Mouse (Mus musculus) intestine, postnatal 0 days (tissue): Measurements from ENCODE around the gene Fat1. TPM values are rescaled to one million over a fixed set of nuclear protein-coding genes. Genes with fewer than 3 reads are reported as not detected.

Experiments used
- ATAC-seq: fragments of 200-750 bp; cut with Nextera tagmentation; 2 replicates; pipeline ENCODE4 v1.8.0; 2017; ENCODE audit warnings: mild to moderate bottlenecking, moderate TSS enrichment, moderate library complexity
- H3K27ac ChIP-seq: fragments of 300-500 bp; sonication (generic); 2 replicates; pipeline ENCODE4 v1.5.1; 2014; ENCODE audit warnings: mild to moderate bottlenecking, low read depth, low read length, moderate library complexity
- H3K27me3 ChIP-seq: fragments of 300-500 bp; sonication (generic); replicated peaks from 2 replicates; pipeline ENCODE4 v1.6.1; 2014; ENCODE audit warnings: low read length, mixed read lengths; ENCODE audit not compliant: control insufficient read depth, insufficient read depth
- H3K36me3 ChIP-seq: fragments of 300-500 bp; sonication (generic); 2 replicates; pipeline ENCODE4 v1.6.1; 2014; ENCODE audit warnings: mild to moderate bottlenecking, moderate library complexity; ENCODE audit not compliant: control insufficient read depth, insufficient read depth
- H3K4me1 ChIP-seq: fragments of 300-500 bp; sonication (generic); replicated peaks from 2 replicates; pipeline ENCODE4 v1.6.1; 2014; ENCODE audit warnings: antibody characterized with exemption, low read length, mixed read lengths; ENCODE audit not compliant: control insufficient read depth, insufficient read depth
- H3K4me2 ChIP-seq: fragments of 300-500 bp; sonication (generic); replicated peaks from 2 replicates; pipeline ENCODE4 v1.6.1; 2014; ENCODE audit warnings: low read depth, mild to moderate bottlenecking, moderate library complexity
- H3K4me3 ChIP-seq: fragments of 300-500 bp; sonication (generic); 2 replicates; pipeline ENCODE4 v1.5.1; 2014; ENCODE audit warnings: low read depth, low read length
- H3K9ac ChIP-seq: fragments of 300-500 bp; sonication (generic); 2 replicates; pipeline ENCODE4 v1.6.1; 2014; ENCODE audit warnings: mild to moderate bottlenecking, low read depth, low read length
- H3K9me3 ChIP-seq: fragments of 300-500 bp; sonication (generic); 2 replicates; pipeline ENCODE4 v1.6.1; 2016; ENCODE audit warnings: mixed run types; ENCODE audit not compliant: control insufficient read depth
- CTCF ChIP-seq: sonication (generic); IDR thresholded peaks from 2 replicates; pipeline ENCODE4 v1.5.1; 2016; ENCODE audit warnings: low read depth, mild to moderate bottlenecking, control low read depth, antibody characterized with exemption, moderate library complexity
- WGBS: fragments of 180-500 bp; shearing (Covaris S2); extraction: QIAGEN DNeasy Blood & Tissue Kit; methylation state at CpG from one replicate; pipeline ENCODE4 v1.1.7; 2014; 5-methylcytosine and 5-hydroxymethylcytosine counted together
- polyA plus RNA-seq: library from polyadenylated mRNA; unstranded; fragments of >200 nt; fragmentation: Nextera tagmentation; extraction: Ambion mirVana; gene quantifications from 2 replicates; pipeline ENCODE4 v1.2.1, GENCODE M21; 2015

Fat1 gene
- polyA plus RNA-seq, 1 experiment from 2014 or later = 10.4 TPM

DNA sequence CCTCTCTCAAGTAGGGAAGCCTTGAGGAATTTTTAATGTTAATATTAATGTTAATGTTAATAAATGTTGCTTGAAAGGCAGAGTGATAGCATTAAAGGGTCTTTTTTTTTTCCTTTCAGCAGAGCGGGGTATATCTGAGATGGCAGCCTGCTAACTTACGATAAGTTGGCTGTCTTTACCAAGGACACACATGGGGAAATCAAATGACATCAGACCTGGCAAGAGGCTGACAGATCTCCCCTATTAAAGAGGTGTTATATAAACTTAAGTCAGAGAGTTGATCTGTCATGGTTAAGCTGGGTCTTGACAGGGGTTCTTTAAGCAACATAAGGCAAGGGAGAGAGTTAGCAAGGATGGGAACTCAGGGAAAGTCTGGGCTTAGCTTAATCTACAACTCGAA lies 145.6 kb downstream of the Fat1 start:
- no peak overlapping the region for H3K4me3 ChIP-seq
- no peak overlapping the region for H3K4me2 ChIP-seq
- H3K9ac ChIP-seq = no peak overlapping the region
- no peaks in the 10 kb centered on the region for H3K9me3 ChIP-seq
- no peak for TF ChIP-seq CTCF
- ATAC-seq = no peak
- no peak overlapping the region for H3K27ac ChIP-seq
- no peaks in the 10 kb centered on the region for H3K4me1 ChIP-seq
- H3K27me3 ChIP-seq = no peaks in the 10 kb centered on the region
- H3K36me3 ChIP-seq = no peaks in the 10 kb centered on the region
- 81% methylated on average over 3 of the region's 3 CpGs for WGBS

DNA sequence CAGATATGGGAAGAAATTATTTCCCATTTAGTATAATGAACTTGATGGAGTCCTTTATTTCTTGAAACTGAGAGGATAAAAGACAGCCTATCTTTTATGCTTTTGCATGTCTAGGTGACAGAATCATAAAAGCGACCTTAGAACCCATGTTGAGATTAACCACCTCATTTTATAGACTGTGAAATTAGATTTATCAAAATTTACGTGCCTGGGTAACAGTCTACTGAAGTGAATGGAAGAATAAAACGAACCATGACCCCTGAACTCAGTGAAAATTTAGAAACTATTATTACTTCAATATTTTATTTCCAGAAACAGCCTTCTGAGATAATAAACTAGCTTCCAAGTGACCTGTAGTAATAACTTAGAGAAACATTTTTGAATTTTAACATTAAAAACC lies 158.4 kb downstream of the Fat1 start:
- Histone ChIP-seq H3K4me1 (no peaks in the 10 kb centered on the region), H3K4me3 (no peak overlapping the region), H3K27me3 (no peaks in the 10 kb centered on the region), H3K27ac (no peak overlapping the region), H3K9me3 (no peaks in the 10 kb centered on the region), H3K9ac (no peak overlapping the region), H3K4me2 (no peak overlapping the region), H3K36me3 (no peaks in the 10 kb centered on the region)
- ATAC-seq = 0 out of 2 replicates have a peak, but pooled peaks have one; percentile 36
- WGBS = 44% methylated on average over 3 of the region's 3 CpGs
- TF ChIP-seq CTCF = no peak

Other genes with a start within 250 kb of the Fat1 start
- gene Mtnr1a, start 133.7 kb downstream of the Fat1 start, polyA plus RNA-seq = 0.18 TPM in 1 of 2 replicates, not detected in the other